Mouse (Mus musculus) CH12.LX (cell line): ENCODE results near the gene Thoc3. TPM values are rescaled to one million over a fixed set of nuclear protein-coding genes. Genes with fewer than 3 reads are reported as not detected.

Experiments used
- DNase-seq: peaks from one replicate; pipeline ENCODE4 v3.0.0-alpha.2; 2013; ENCODE audit errors: extremely low read depth
- H3K27ac ChIP-seq: 2 replicates; pipeline ENCODE4 v1.5.1; 2012; ENCODE audit warnings: low read depth, mild to moderate bottlenecking, control low read depth, moderate library complexity; ENCODE audit not compliant: insufficient read depth
- H3K27me3 ChIP-seq: replicated peaks from 2 replicates; pipeline ENCODE3; 2012; ENCODE audit warnings: inconsistent platforms
- H3K36me3 ChIP-seq, 2 experiments: replicated peaks in 1 of 2; 2 replicates each; pipeline versions ENCODE3 to v1.6.1; 2012; ENCODE audit warnings: inconsistent platforms in 1 of 2, low read length in 1 of 2, mild to moderate bottlenecking in 1 of 2, mixed read lengths in 1 of 2, moderate library complexity in 1 of 2; ENCODE audit not compliant: control insufficient read depth in 1 of 2, insufficient read depth in 1 of 2
- H3K4me1 ChIP-seq, 2 experiments: 2 replicates each; pipeline ENCODE4 v1.6.1; 2012; ENCODE audit warnings: inconsistent platforms in 1 of 2, moderate library complexity in 1 of 2; ENCODE audit not compliant: insufficient read depth in 2 of 2, control insufficient read depth in 1 of 2
- H3K4me2 ChIP-seq: 2 replicates; pipeline ENCODE4 v1.6.1; 2012; ENCODE audit warnings: low read depth, mild to moderate bottlenecking, control low read depth; ENCODE audit not compliant: poor library complexity, insufficient read depth, severe bottlenecking
- H3K4me3 ChIP-seq, 3 experiments: fragments of 150-350 bp in 1 of 3; sonication (generic) in 1 of 3; replicated peaks in 1 of 3; 2 replicates each; pipeline versions ENCODE3 to v1.5.1; 2011 to 2012; ENCODE audit warnings: low read depth in 2 of 3, low read length in 2 of 3, mild to moderate bottlenecking in 2 of 3, moderate library complexity in 2 of 3, control low read depth in 1 of 3, improper control_type of control experiment in 1 of 3, inconsistent platforms in 1 of 3, mixed read lengths in 1 of 3; ENCODE audit not compliant: poor library complexity in 1 of 3
- H3K79me2 ChIP-seq: replicated peaks from 2 replicates; pipeline ENCODE4 v1.6.1; 2012; ENCODE audit warnings: mild to moderate bottlenecking, moderate library complexity; ENCODE audit not compliant: control insufficient read depth, poor library complexity, insufficient read depth, severe bottlenecking; ENCODE audit errors: extremely low read depth
- H3K9ac ChIP-seq: 2 replicates; pipeline ENCODE4 v1.6.1; 2012; ENCODE audit warnings: low read depth, mild to moderate bottlenecking, control low read depth, moderate library complexity; ENCODE audit not compliant: insufficient read depth
- H3K9me3 ChIP-seq: replicated peaks from 2 replicates; pipeline ENCODE3; 2012; ENCODE audit warnings: low read length, inconsistent platforms, mixed read lengths
- BHLHE40 ChIP-seq: IDR thresholded peaks from 2 replicates; pipeline ENCODE4 v1.6.1; 2011; ENCODE audit warnings: mild to moderate bottlenecking, low read depth, low read length, improper control_type of control experiment
- CHD2 ChIP-seq: IDR thresholded peaks from 2 replicates; pipeline ENCODE4 v1.6.1; 2011; ENCODE audit warnings: low read length, improper control_type of control experiment
- CTCF ChIP-seq, 2 experiments: IDR thresholded peaks in 1 of 2; conservative IDR thresholded peaks in 1 of 2; 2 replicates each; pipeline ENCODE4 v1.5.1; 2011 to 2012; ENCODE audit warnings: low read depth in 2 of 2, low read length in 2 of 2, improper control_type of control experiment in 1 of 2, inconsistent platforms in 1 of 2, mild to moderate bottlenecking in 1 of 2, moderate library complexity in 1 of 2
- EP300 ChIP-seq: IDR thresholded peaks from 2 replicates; pipeline ENCODE4 v1.6.1; 2011; ENCODE audit warnings: low read length, improper control_type of control experiment
- GABPA ChIP-seq: IDR thresholded peaks from 2 replicates; pipeline ENCODE4 v1.6.1; 2012; ENCODE audit warnings: low read depth, low read length, improper control_type of control experiment, inconsistent platforms; ENCODE audit not compliant: insufficient replicate concordance
- HCFC1 ChIP-seq: IDR thresholded peaks from 2 replicates; pipeline ENCODE4 v1.6.1; 2012; ENCODE audit warnings: low read depth, mild to moderate bottlenecking, inconsistent platforms, low read length, improper control_type of control experiment
- JUND ChIP-seq: conservative IDR thresholded peaks from 2 replicates; pipeline ENCODE4 v1.6.1; 2011; ENCODE audit warnings: low read depth, low read length, improper control_type of control experiment
- KAT2A ChIP-seq: IDR thresholded peaks from 2 replicates; pipeline ENCODE4 v1.6.1; 2012; ENCODE audit warnings: low read length, improper control_type of control experiment, inconsistent platforms; ENCODE audit not compliant: insufficient replicate concordance
- MAFK ChIP-seq: IDR thresholded peaks from 2 replicates; pipeline ENCODE4 v1.6.1; 2011; ENCODE audit warnings: low read length, improper control_type of control experiment; ENCODE audit not compliant: insufficient replicate concordance
- MXI1 ChIP-seq: IDR thresholded peaks from 2 replicates; pipeline ENCODE4 v1.6.1; 2011; ENCODE audit warnings: mild to moderate bottlenecking, low read depth, low read length, improper control_type of control experiment
- NELFE ChIP-seq: IDR thresholded peaks from 2 replicates; pipeline ENCODE4 v1.6.1; 2011; ENCODE audit warnings: low read depth, low read length, improper control_type of control experiment
- POLR2A ChIP-seq: IDR thresholded peaks from 2 replicates; pipeline ENCODE4 v1.6.1; 2011; ENCODE audit warnings: low read depth, mild to moderate bottlenecking, improper control_type of control experiment, low read length
- POLR2AphosphoS2 ChIP-seq: IDR thresholded peaks from 2 replicates; pipeline ENCODE4 v1.6.1; 2011; ENCODE audit warnings: low read depth, low read length, improper control_type of control experiment
- RAD21 ChIP-seq: IDR thresholded peaks from 2 replicates; pipeline ENCODE4 v1.6.1; 2011; ENCODE audit warnings: low read depth, mild to moderate bottlenecking, low read length, improper control_type of control experiment, moderate library complexity
- RCOR1 ChIP-seq: conservative IDR thresholded peaks from 2 replicates; pipeline ENCODE4 v1.6.1; 2012; ENCODE audit warnings: low read depth, mild to moderate bottlenecking, inconsistent platforms, low read length, improper control_type of control experiment
- SMC3 ChIP-seq: IDR thresholded peaks from 2 replicates; pipeline ENCODE4 v1.6.1; 2011; ENCODE audit warnings: low read depth, low read length, improper control_type of control experiment
- TCF12 ChIP-seq: IDR thresholded peaks from 2 replicates; pipeline ENCODE4 v1.6.1; 2014; ENCODE audit warnings: low read depth, mild to moderate bottlenecking, inconsistent platforms, low read length, improper control_type of control experiment
- UBTF ChIP-seq: IDR thresholded peaks from 2 replicates; pipeline ENCODE4 v1.6.1; 2012; ENCODE audit warnings: low read depth, mild to moderate bottlenecking, inconsistent platforms, low read length, improper control_type of control experiment, moderate library complexity
- USF1 ChIP-seq: IDR thresholded peaks from 2 replicates; pipeline ENCODE4 v1.6.1; 2014; ENCODE audit warnings: low read depth, mild to moderate bottlenecking, inconsistent platforms, low read length, improper control_type of control experiment
- USF2 ChIP-seq: conservative IDR thresholded peaks from 2 replicates; pipeline ENCODE4 v1.6.1; 2011; ENCODE audit warnings: low read depth, low read length, improper control_type of control experiment
- ZC3H11A ChIP-seq: IDR thresholded peaks from 2 replicates; pipeline ENCODE4 v1.6.1; 2012; ENCODE audit warnings: low read depth, mild to moderate bottlenecking, inconsistent platforms, low read length, improper control_type of control experiment
- ZNF384 ChIP-seq: IDR thresholded peaks from 2 replicates; pipeline ENCODE4 v1.6.1; 2012; ENCODE audit warnings: low read depth, low read length, improper control_type of control experiment, inconsistent platforms
- dilution Hi-C: fragments of 300-500 bp; cut with MboI; formaldehyde crosslinking; loops from 2 replicates; pipeline ENCODE4 v1.14.3; 2020; ENCODE audit warnings: low sequenced_read_pairs; ENCODE audit not compliant: extremely low pct_unique_long_range_greater_than_20kb, extremely low pct_ligation_motif_present
- in situ Hi-C: fragments of 300-500 bp; cut with MboI; formaldehyde crosslinking; loops from 3 replicates; pipeline ENCODE4 v1.14.3; 2019; ENCODE audit warnings: low sequenced_read_pairs, low pct_ligation_motif_present, low pct_unique_long_range_greater_than_20kb, mixed read lengths
- polyA plus RNA-seq: library from polyadenylated mRNA; unstranded; fragments of >175 nt; gene quantifications from 2 replicates; pipeline ENCODE4 v1.2.1, GENCODE M21; 2012; ENCODE audit warnings: low read depth; ENCODE audit not compliant: insufficient read length
- total RNA-seq, 2 experiments: library from RNA; depleted of rRNA; stranded (reverse); fragments of 300-350 nt in 1 of 2; fragments of >200 nt in 1 of 2; gene quantifications; 2 replicates each; pipeline ENCODE4 v1.2.3; 2012 to 2014

Gene Thoc3
- total and polyA plus RNA-seq, 3 experiments = 72.1 to 93.1 (median 77.5) TPM

- H3K27ac ChIP-seq = no peak overlapping the region
- TF ChIP-seq POLR2A (no peak), EP300 (no peak), CTCF (conservative IDR thresholded peaks at IDR 0.05 in 1 of 2, IDR thresholded peaks at IDR 0.05 in 1 of 2; ENCODE audit: low read depth in 2 of 2, low read length in 2 of 2) (peak in 1 of 2 experiments; percentile 36; a peak in 2 of 4 replicates), TCF12 (no peak), MAFK (no peak)
- no peak overlapping the region for H3K4me3 ChIP-seq
- H3K27me3 ChIP-seq = no peaks in the 10 kb centered on the region
- peaks cover 4% of the 10 kb centered on the region for H3K9me3 ChIP-seq
- peaks cover 7 to 14% of the 10 kb centered on the region in 2 experiments for H3K4me1 ChIP-seq
- H3K4me2 ChIP-seq = no peak overlapping the region
- peaks cover 5 to 8% of the 10 kb centered on the region in 2 experiments for H3K36me3 ChIP-seq
- DNase-seq = no peak
- no peak overlapping the region for H3K9ac ChIP-seq
- in situ Hi-C loops (no loop called here), dilution Hi-C loops (no loop called here)
- peaks cover 17% of the 10 kb centered on the region for H3K79me2 ChIP-seq
Measured at GRCm38 (mm10) chr13:54471967-54472366, 3.3 kb upstream of the Thoc3 start.

- Histone ChIP-seq H3K9ac (peak overlapping the region; percentile 36; the same call in 1 of the 2 replicates), H3K27ac (no peak overlapping the region), H3K79me2 (peaks cover 27% of the 10 kb centered on the region), H3K4me3 (peak overlapping the region; percentile 96 to 100 (median 98)), H3K9me3 (peaks cover 11% of the 10 kb centered on the region), H3K4me1 (peaks cover 7 to 8% of the 10 kb centered on the region in 2 experiments), H3K27me3 (no peaks in the 10 kb centered on the region), H3K4me2 (peak overlapping the region; percentile 48)
- in situ Hi-C loops = no loop called here
- no peak for DNase-seq
- dilution Hi-C loops = no loop called here
- TF ChIP-seq MXI1 (peak; percentile 2; the same call in 1 of the 2 replicates), RAD21 (no peak), CHD2 (peak; percentile 15; the same call in 1 of the 2 replicates), SMC3 (no peak)
- TF ChIP-seq, all 38 proteins: peak for 2
- peaks cover 24 to 38% of the 10 kb centered on the region in 2 experiments for H3K36me3 ChIP-seq
Measured at GRCm38 (mm10) chr13:54469012-54469354, 334 bp upstream of the Thoc3 start.

DNA sequence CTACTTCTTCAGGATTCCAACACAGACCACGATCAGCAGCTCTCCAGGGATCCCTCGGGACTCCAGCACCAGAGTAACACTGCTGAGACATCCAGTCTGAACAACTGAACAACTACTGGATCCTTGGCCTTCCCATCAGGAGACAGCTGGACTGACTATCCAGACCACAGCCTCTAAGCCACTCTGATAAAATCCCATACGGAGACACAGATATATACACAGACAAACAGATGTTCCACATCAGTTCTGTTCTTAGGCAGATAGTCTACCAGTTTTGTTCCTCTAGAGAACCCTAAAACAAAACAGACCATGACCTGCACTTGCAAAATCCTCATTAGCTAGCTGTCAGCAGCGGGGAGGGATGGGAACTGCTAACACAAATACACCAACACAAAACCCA is 9.4 kb downstream of the Thoc3 start:
- no peak overlapping the region for H3K27ac ChIP-seq
- H3K9ac ChIP-seq = no peak overlapping the region
- no peak for DNase-seq
- TF ChIP-seq MAFK = no peak
- TF ChIP-seq HCFC1 = no peak
- no peak for TF ChIP-seq CHD2
- TF ChIP-seq UBTF = no peak
- no peak for TF ChIP-seq JUND
- TF ChIP-seq ZNF384 = no peak
- TF ChIP-seq RCOR1 = no peak
- no peak for TF ChIP-seq ZC3H11A
- no peak for TF ChIP-seq USF1
- TF ChIP-seq POLR2AphosphoS2 = no peak
- TF ChIP-seq KAT2A = no peak
- TF ChIP-seq MXI1 = no peak
- TF ChIP-seq GABPA = no peak
- no peak for TF ChIP-seq NELFE
- TF ChIP-seq RAD21 = no peak
- TF ChIP-seq BHLHE40 = no peak
- no peak for TF ChIP-seq USF2
- H3K4me1 ChIP-seq = peaks cover 0 to 3% of the 10 kb centered on the region in 2 experiments; a peak in 1 of 4 replicates
- H3K79me2 ChIP-seq = no peaks in the 10 kb centered on the region; the same call in 1 of the 2 replicates
- H3K9me3 ChIP-seq = peaks cover 8% of the 10 kb centered on the region
- no peaks in the 10 kb centered on the region for H3K27me3 ChIP-seq
- no peak overlapping the region for H3K4me3 ChIP-seq
- dilution Hi-C loops = no loop called here
- H3K4me2 ChIP-seq = no peak overlapping the region
- peaks cover 79 to 98% of the 10 kb centered on the region in 2 experiments for H3K36me3 ChIP-seq
- in situ Hi-C loops = no loop called here
